Mouse (Mus musculus): ENCODE data around the gene March5.

The March5 gene

GRCm38 (mm10) chr19:37263566-37263942 is 56.2 kb downstream of the March5 start:
- DNase-seq (ENCODE audit: low read depth, low spot score), result peak; percentile 67

- DNase-seq (ENCODE audit: low read depth, low spot score), result peak; percentile 28
Observed at GRCm38 (mm10) chr19:37263943-37264897, 56.9 kb downstream of the March5 start.

- peak; percentile 68 for DNase-seq (ENCODE audit: low read depth, low spot score)
Observed at GRCm38 (mm10) chr19:37265333-37266103, 58.2 kb downstream of the March5 start.

GRCm38 (mm10) chr19:37269106-37269505 is 61.8 kb downstream of the March5 start:
- DNase-seq (ENCODE audit: low read depth, low spot score), result peak; percentile 54

Data from R1 (cell line).